Mouse (Mus musculus) layer of hippocampus, adult 18-20 months (tissue): ENCODE data around the gene Rnf151. TPM values are rescaled to one million over a fixed set of nuclear protein-coding genes. Genes with fewer than 3 reads are reported as not detected.

Experiments used
- DNase-seq, 2 experiments: peaks; one replicate each; pipeline ENCODE4 v3.0.0; 2022; ENCODE audit warnings: low spot score in 2 of 2
- long read RNA-seq: library from polyadenylated mRNA; stranded (forward); transcript quantifications from one replicate; pipeline ENCODE4 v2.0.0, GENCODE M21; 2021
- total RNA-seq, 2 experiments: library from RNA; stranded (reverse); gene quantifications; 2 replicates each; pipeline ENCODE4 v1.2.3; 2021

The Rnf151 gene
- total RNA-seq, result under 1 TPM in 1 of 2 experiments, not detected in 1; 0.27 TPM
- long read RNA-seq, result 0 reads

DNA sequence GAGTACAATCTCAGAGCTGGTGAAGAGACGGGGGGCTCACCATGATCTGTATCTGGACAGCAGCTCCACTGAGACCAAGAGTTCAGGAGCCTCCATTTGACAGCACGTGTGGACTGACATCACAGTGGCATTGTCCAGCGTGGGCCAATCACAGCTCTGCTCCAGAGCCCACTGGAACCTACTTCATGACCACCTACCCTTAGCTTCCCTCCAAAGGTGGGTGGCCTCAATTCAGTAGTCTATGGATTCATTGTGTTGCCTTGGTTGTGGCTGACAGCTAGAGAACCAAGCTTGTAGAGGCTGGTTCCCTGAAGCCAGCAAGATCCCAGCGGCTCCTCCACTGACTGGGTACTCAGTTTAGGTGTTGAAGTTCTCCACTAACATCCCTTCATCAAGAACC is at the start of gene Rnf151, which contains the start of gene Rps2:
Gene Rnf151, minus strand, starts transcription at position 121 of the 400 bp plus-strand sequence.
Gene Rps2, plus strand, starts transcription at position 174 of the 400 bp plus-strand sequence.
- no peak for DNase-seq

DNA sequence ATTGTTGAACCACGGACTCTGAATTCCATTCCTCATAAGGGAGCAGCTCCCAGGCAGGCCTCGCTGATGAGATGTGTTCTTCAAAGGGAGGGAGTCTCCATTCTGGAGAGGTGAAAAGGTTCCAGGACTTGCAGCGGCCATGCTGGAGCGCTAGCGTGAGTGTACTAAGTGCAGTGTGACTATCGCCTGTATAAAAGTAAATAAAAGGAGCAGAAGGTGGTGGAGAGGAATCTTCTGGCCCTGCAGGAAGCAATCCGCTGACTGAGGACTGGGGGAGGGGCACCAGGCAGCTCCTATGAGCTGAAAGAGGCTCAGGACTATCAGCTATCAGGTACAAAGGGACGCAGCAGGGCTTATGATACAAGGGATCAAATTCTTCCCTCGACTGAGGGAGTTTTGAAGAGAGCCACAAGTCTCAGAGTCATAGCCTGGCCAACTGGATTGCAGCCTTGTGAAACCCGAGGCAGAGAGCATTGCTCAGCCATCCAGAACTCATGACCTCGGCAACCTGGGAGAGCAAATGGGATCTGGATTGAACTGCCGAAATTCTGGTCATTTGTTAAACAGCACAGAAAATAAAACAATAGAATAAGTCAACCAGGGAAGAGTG is 48.5 kb upstream of the Rnf151 start:
- DNase-seq, result no peak

DNA sequence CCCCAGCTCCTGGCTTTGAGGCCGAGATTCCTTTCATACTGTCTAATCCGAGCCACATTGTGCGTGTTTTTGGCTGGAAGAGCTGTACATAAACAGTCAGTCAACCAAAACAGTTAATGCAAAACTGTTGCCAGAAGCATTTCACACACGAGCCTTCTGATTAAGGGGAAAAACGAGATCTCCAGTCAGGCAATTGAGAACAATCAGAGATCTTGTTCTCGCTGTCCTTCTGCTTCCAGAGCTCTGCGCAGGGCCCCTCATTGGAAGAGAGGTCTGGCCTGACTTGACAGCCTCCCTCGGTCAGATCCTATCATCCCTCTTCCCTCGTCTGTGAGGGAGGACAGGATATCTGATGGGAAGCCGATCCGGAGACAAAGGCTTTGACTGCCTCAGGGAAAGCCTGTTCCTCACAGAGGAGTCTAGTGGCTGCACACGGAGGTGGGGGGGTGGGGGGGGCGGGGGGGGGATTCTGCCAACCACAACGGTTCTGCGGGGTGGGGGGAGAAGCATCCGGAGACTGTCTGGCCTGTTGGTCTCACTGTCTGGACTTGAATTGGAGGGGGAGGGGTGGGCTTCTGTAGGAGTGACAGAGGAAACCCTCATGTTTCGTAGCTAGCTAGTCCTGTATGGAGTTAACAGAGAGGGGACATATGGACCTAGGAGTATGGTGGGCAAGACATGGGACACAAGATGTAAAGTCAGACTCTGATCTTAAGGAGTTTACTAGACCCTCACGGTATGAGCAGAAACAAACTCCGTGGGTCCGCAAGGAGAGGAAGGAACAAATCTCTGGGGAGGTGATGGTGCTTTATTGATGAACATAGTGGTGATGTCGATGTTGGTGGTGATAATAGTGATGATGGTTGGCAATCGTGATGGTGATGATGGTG is 47.4 kb upstream of the Rnf151 start:
- no peak for DNase-seq

DNA sequence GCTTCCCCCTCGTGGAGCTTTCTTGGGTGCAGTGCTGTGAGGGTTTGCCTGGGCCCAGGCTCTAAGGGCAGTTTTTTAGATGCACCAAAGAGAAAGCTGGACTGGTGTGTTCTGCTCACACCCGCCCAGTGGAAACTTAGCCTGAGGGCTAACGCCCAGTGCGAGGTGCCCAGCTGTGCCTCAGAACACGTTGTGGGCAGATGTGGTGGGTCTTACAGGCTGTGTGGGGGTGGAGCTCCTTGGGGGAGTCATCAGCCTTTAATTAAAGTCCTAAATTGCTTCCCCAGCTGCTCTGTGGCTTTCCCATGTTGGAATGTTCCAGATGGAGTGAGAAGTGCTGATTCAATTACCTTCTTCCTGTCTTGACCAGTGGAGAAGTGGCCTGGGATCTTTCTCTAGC is 43.3 kb upstream of the Rnf151 start:
- no peak for DNase-seq

DNA sequence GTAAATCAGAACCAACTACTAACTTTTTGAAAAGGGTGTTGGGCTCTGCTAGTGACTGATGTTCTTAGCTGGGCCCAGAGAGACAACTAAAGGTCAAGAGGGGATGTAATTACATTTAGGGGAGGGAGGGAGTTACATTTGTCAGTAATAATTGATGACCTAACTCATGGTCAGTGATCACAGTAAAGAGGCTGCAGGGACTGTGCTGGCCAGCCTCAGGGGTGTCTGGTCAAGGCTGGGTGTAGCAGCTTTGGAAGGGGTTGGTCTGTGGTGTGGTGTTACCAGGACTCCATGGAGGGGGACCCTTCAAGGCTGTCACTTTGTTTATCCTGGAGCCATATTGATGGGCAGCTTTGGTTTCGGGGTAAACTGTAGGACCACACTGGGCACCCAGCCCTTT is 39.5 kb upstream of the Rnf151 start:
- no peak for DNase-seq

DNA sequence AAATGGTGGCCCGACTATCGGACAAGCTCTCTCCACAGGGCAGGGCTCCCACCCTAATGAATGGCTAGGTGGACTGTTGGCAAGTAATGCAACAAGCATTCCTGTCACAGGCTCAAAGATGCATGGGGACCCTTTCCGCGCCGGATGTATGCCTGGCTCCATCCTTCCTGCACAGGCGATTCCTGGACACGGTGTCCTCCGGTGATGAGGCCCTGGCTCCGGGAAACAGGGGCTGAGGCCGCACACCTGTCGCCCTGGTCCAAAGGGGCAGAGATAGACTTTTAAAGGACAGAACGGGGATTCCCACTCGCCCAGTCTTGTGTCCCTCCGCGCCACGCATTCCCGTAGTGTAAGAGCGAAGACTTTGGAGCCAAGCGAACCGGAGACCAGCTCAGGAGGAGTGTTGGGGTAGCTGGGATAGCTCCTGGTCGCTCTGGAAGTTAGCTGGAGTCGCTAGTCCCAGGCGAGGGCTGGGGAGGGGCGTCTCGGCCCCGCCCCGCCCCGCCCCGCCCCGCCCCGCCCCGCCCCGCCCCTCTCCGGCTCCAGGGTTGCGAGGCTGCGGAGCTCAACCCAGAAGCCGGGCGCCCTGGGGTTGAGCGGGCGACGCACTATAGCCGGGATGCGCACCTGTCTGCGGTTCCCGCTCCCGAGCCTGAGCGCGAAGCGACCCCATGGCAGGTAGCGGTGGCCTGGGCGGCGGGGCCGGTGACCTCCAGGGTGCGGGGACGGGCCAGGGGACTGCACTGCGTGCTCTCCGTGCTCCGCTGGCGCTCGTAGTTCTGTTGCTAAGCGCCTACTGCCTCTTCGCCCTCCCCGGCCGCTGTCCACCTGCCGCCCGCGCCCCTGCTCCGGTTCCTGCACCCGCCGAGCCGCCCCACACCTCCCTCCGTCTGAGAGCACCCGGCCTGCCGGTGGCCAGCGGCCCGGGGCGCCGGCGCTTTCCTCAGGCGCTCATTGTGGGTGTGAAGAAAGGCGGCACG is 34.8 kb upstream of the Rnf151 start, which contains the start of gene Hs3st6:
Gene Hs3st6, plus strand, starts transcription at position 574 of the 980 bp plus-strand sequence.
- no peak for DNase-seq

DNA sequence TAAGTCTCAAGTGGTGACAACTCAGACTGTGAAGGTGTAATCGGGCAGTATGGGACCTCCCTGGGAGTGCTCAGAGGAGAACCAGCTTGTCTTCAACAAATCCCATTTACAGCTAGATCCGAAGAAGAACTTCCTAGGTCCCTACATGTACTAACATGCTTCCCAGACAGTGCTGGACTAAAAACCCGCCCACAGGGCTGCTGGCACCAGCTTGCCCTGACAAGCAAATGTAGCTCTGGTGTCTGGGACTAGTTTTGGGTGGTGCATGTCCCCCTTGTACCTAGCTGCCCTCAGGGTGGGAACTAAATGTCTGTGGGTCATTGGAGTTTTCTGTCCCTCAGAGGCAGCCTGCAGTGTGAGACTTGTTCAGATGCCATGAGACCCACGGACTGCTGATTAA is 33.7 kb upstream of the Rnf151 start:
- no peak for DNase-seq

DNA sequence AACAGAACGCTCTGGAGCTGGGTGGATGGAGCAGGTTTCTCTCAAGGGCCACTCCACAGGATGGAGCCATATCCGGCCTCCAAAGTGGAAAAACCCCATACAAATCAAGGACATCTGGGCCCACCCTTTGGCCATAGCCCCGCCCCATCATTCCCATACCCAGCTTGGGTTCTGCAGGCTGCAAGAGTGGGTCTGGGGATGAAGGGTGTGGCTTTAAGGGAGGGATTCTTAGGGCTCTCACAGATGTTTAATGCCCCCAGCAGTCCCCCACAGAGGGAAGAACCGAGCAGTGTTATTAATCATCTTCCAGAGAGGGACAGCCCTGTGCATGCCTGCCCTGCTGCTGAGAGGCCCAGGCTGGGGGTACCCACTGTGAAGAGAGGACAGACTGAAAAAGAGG is 29.1 kb upstream of the Rnf151 start:
- no peak for DNase-seq

DNA sequence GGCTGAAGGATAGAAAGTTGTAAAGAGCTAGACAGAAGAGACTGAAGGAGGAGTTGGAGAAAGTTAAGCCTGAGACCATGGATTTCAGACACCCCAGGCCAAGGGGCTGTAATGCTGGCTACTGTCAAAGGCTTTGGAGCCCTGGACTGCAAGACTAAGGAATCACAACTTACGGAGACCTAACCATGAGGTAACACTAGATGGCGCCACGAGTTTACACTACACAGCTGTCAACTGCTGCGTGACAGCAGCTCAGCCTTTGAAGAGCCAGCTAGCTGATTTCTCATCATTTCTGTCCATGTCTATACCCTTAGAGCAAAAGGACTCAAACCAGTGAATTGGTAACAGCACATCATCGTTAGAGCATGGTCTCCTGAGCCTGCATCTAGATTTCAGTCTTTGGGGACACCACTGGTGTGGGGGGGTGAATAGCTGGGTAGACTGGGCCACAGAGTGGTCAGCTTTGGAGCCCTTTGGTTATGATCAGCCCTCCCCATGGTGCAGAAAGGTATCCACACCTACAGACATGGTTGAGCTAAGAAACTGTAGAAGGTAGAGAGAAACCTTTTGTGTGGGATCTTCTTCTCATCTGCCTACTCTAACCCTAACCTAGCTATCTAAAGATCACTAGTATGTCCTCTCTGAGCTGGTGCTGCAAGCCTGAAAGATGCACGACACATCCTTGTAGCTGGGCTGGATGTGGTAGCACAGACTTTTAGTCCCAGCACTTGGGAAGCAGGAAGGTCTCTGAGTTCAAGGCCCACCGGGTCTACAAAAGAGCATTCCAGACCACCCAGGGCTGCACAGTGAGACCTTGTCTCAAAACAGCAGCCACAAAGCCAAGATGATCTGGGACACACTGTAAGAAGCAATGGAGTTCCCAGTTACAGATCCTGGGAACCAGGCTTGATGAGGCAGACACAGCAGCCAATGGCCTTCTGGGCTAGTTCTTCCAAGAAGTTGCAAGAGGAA is 27.9 kb upstream of the Rnf151 start:
- peak; percentile 73 to 93 for DNase-seq

DNA sequence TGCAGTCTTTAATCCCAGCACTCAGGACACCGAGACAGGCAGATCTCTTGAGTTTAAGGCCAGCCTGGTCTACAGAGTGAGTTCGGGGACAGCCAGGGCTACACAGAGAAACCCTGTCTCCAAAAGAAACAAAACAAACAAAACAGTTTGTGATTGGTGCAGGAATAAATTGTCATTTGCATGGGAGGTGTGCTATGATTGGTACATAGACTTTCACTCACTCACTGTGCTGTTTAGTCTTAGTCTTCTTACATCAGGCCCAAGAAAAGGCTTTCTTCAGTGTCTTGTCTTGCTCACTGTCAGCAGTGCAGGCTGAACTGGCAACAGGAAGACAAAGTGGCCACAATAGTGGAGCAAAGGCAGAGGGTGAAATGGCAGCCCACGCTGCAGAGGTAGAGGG is 26.5 kb upstream of the Rnf151 start:
- DNase-seq, result no peak

DNA sequence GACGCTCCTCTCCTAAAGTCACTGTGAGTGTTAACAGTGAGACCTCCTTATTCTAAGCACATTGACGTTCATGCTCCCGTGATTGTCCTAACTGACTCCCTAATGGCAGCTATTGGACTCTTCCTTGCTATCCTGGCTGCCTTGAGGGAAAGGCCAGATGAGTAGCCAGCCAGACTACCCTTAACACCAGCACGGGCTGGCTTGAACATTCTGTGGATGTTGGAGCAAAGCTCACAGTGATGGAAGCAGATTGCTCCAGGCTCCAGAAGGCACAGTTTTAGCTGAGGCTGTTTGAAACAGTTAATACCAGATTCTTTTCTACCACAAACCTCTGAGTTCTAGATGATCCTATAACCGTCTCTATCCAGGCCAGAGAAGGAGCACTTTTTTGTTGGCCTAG is 26.0 kb upstream of the Rnf151 start:
- no peak for DNase-seq

DNA sequence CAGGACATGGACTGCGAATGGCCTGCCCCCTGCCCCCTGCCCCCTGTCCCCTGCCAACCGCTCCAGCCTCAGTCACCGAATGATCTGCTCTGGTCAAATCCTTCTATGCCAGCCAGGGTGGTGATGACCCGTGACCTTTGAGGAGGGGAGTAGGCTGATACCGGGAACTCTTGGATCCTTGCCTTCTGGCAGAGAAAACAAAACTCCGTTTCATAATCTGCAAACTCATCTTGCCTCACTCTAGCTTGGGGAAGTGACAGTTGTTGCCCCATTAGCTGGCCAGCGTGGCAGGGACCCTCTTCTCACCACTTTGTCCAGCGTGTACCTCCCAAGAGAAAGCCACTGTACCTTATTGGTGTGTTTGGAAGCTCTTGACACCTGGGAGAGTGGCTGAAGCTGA is 24.4 kb upstream of the Rnf151 start:
- DNase-seq, result no peak

DNA sequence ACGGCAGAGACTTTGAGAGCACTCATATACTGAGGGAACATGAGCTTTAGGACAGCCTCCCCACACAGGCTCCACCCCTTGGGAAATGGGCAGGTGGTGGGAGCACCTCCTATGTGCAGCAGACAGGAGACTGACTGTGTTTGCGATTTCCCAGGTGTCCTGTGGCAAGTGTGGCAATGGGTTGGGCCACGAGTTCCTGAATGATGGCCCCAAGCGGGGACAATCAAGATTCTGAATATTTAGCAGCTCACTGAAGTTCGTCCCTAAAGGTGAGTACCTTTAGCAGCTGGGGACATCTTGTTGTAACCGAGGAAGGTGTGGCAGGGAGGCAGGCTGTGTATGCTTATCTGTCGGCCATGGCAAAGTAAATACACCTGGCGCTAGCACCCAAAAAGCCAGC is 22.1 kb upstream of the Rnf151 start:
- no peak for DNase-seq

DNA sequence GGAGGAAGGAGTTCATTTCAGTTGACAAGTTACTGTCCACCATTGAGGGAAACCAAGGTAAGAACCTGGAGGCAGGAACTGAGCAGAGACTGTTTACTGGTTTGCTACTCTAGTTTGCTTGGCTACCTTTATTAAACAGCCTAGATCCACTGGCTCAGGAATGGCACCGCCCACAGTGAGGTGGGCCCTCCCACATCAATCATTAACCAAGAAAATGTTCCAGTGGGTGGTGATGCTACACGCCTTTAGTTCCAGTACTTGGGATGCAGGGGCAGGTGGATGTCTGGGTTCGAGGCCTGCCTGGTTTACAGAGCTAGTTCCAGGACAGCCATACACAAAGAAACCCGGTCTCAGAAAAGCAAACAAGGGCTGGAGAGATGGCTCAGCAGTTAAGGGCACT is 20.4 kb upstream of the Rnf151 start:
- DNase-seq, result no peak

DNA sequence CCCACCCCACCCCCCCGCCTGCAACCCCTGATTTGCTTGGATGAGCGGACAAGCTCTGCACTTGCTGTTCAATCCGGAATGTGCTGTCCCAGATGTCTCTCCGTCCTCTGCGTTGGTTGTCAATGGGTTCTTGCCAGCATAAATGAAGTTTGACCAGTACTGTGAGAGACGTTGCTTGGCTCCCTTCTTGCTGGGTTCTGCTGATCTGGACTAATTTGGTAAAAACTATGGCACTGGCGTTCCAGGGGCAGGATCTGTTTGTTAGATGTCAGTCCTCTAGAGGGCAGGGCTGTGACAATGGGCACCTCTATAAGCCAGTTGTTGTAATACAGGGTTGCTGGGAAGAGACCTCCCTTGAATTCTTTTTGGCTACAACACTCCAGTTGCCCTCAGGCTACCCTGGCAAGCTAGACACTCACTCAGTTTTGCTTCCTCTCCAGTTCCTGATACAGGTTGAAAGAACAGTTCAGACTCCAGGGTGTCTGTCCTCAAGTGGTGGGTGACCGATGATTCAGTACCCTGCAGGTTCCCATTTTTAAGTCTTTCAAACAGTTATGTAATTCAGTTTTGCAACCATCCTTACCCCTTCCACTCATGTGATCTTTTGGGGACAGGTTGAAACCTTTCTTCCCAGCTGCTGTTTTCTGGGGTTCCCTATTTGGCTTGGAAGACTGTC is 19.4 kb upstream of the Rnf151 start:
- no peak for DNase-seq

DNA sequence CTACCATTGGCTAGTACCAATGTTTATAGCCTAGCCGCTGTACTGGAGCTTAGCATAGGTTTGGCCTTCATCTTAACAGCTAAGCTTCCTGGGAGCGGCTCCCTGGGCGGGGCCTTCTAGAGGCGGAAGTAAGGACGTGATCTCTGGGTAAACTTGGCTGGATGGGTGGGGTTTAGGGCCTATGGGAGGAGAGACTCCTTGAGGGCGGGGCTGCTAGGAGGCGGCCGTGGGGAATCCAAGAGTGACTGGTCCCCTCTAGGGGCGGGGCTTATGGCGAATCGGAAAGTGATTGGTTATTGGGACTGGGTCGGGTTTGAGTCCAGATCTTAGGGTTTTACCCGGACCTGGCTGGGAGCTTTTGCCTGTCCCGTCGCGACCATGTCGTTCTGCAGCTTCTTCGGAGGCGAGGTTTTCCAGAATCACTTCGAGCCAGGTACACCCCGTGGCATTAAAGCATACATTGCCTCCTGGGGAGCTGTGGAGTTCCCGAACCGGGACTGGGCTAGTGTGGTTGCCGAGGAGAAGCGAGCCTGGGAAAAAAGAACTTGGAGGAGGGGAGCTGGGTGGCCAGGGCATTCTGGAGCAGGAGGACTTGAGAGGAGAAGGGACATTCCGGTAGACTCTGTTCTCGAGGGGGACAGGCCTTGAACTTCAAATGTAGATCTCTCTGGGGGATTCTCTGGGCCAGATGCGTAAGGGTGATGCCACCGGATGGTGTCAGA is 18.6 kb upstream of the Rnf151 start, which contains the start of gene Msrb1:
Gene Msrb1, plus strand, starts transcription at position 313 of the 722 bp plus-strand sequence.
- DNase-seq, result peak; percentile 89 to 96

DNA sequence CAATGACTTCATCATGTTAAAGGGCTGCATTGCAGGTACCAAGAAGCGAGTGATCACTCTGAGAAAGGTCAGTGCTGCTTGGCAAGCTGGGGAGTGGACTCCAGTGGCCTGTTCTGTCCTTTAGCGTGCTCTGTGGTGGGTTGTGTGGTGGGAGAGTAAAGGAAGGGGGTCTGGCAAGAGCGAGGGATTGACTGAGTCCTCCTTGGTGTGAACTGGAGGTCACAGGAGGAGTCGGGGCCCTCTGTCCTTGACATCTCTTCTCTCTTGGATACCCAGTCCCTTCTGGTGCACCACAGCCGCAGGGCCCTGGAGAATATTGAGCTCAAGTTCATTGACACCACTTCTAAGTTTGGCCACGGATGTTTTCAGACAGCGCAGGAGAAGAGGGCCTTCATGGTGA is 17.6 kb upstream of the Rnf151 start:
- no peak for DNase-seq

DNA sequence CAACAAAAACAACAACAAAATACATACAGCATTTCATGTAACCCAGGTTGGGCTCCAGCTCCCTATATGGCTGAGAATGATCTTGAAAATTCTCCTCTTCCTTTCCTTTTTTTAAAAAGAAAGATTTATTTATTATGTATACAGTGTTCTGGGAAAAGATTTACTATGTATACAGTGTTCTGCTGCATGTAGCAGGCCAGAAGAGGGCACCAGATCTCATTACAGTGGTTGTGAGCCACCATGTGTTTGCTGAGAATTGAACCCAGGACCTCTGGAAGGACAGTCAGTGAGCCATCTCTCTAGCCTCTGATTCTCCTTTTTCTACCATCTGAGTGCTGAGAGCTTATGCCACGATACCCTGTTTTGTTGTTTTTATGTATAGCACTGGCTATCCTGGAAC is 16.6 kb upstream of the Rnf151 start:
- DNase-seq, result no peak
